In genomic region chr1:164212686-164213085, GRCm38 (mm10) we compare ENCODE assay signal across 24 mouse cellular contexts.
"Had no signal": no experiment of that assay in that cellular context is flagged by ENCODE, and none has a peak within 500 bp of the region (broad histone marks: within the 10 kb centered on the region; RNA-seq: fewer than 3 reads in every experiment).

No protein-coding gene starts in this region.

- H3K27ac ChIP-seq: heart, adult 2 months; heart, embryonic 13.5 days; heart, embryonic 15.5 days; hindbrain, embryonic 14.5 days; kidney, postnatal 0 days; left cerebral cortex, adult 2 months; limb, embryonic 10.5 days; limb, embryonic 12.5 days; liver, embryonic 13.5 days; liver, embryonic 15.5 days had no signal

- H3K4me2 ChIP-seq: heart, embryonic 11.5 days; heart, embryonic 13.5 days; heart, embryonic 15.5 days; hindbrain, embryonic 14.5 days; limb, embryonic 12.5 days; liver, embryonic 11.5 days; liver, embryonic 13.5 days; liver, embryonic 15.5 days had no signal

- H3K4me1 ChIP-seq: limb, embryonic 12.5 days; liver, embryonic 15.5 days had no signal

- H3K4me3 ChIP-seq: heart, adult 2 months; heart, embryonic 13.5 days; heart, embryonic 15.5 days; left cerebral cortex, adult 2 months; limb, embryonic 10.5 days; limb, embryonic 12.5 days; liver, embryonic 13.5 days; liver, embryonic 15.5 days had no signal

- H3K9me3 ChIP-seq: heart, embryonic 13.5 days; heart, embryonic 15.5 days; limb, embryonic 10.5 days; limb, embryonic 12.5 days; liver, embryonic 13.5 days; liver, embryonic 15.5 days had no signal

- ATAC-seq: forebrain, postnatal 0 days; hindbrain, embryonic 16.5 days; inflammation-experienced regulatory T-cells, adult 6 months had no signal

- DNase-seq: forebrain, postnatal 0 days; gastrocnemius, postnatal 14 days; gastrocnemius, postnatal 36 days; heart, adult 11 months; heart, adult 2 months; heart, postnatal 14 days; heart, postnatal 36 days; kidney, adult 11 months; kidney, postnatal 14 days; layer of hippocampus, adult 9-11 months; layer of hippocampus, postnatal 36 days; liver, embryonic 13.5 days had no signal

- H3K9ac ChIP-seq: forebrain, postnatal 0 days; heart, embryonic 13.5 days; heart, embryonic 15.5 days; hindbrain, embryonic 14.5 days; limb, embryonic 12.5 days; liver, embryonic 13.5 days; liver, embryonic 15.5 days had no signal

- H3K36me3 ChIP-seq: heart, embryonic 13.5 days; heart, embryonic 15.5 days; limb, embryonic 10.5 days; limb, embryonic 12.5 days; liver, embryonic 13.5 days had no signal

- H3K27me3 ChIP-seq: heart, embryonic 15.5 days; limb, embryonic 12.5 days; liver, embryonic 13.5 days had no signal
